Mouse (Mus musculus): Measurements from ENCODE around the gene Slc39a10. TPM values are rescaled to one million over a fixed set of nuclear protein-coding genes. Genes with fewer than 3 reads are reported as not detected.

Gene Slc39a10
- total and polyA plus RNA-seq, 2 experiments = 0.72 to 2.5 TPM

DNA sequence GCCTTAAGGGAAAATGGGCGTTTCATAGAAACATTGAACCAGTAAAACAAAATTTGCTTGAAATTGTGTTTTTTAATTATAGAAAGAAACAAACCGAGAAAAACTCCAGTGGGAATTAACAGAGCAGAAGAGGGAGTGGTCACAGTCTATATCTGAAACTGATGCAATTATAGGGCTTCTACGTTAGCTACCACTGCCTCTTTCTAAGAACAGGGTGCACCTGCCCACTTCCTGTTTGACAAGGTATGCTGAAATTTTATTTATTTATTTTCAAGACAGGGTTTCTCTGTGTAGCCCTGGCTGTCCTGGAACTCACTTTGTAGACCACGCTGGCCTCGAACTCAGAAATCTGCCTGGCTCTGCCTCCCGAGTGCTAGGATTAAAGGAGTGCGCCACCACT lies 30.3 kb upstream of the Slc39a10 start:
- H3K27me3 ChIP-seq (ENCODE audit: control insufficient read depth, insufficient read depth, low read length) = no peaks in the 10 kb centered on the region
- TF ChIP-seq CTCF (IDR thresholded peaks at IDR 0.05; ENCODE audit: low read depth, low read length) = no peak
- no peak for TF ChIP-seq POLR2A (IDR thresholded peaks at IDR 0.05; ENCODE audit: extremely low read depth, insufficient read depth, low read length)
- H3K4me1 ChIP-seq (ENCODE audit: control insufficient read depth, insufficient read depth, low read length) = no peaks in the 10 kb centered on the region
- no peaks in the 10 kb centered on the region for H3K79me2 ChIP-seq (ENCODE audit: control insufficient read depth, insufficient read depth, low read length)
- WGBS = 89% methylated on average over 7 of the region's 7 CpGs
- no peaks in the 10 kb centered on the region for H3K36me3 ChIP-seq (ENCODE audit: control insufficient read depth, insufficient read depth, low read length)
- H3K4me3 ChIP-seq (ENCODE audit: insufficient read depth, low read depth, low read length) = no peak overlapping the region
- no peak overlapping the region for H3K9ac ChIP-seq (ENCODE audit: low read depth, low read length)
- H3K27ac ChIP-seq (replicated peaks; ENCODE audit: insufficient read depth, low read depth, low read length) = no peak overlapping the region
- no peak for DNase-seq (ENCODE audit: extremely low read depth, low read depth, low spot score)

DNA sequence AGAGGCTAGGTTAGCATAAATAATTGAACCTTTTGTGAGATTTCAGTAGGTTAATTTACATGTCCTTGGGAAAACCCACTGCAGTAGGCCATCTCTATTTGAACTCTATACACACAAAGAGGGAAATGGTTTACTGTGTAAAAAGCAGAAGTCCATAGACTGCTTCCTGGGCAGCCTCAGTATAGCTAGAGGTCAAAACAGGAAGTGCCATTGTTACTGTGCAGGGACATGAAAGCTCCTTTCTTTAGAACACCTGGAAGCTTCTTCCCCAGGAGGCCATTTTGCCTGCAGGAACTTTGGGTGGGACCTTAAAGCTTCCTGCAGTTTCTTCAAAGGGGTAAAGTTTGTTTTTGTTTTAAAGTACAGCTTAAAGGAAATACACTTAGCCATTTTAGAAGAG lies 29.0 kb upstream of the Slc39a10 start:
- peak; percentile 20 for DNase-seq (ENCODE audit: extremely low read depth, low read depth, low spot score)
- Histone ChIP-seq H3K27ac (replicated peaks; ENCODE audit: insufficient read depth, low read depth, low read length) (no peak overlapping the region), H3K79me2 (ENCODE audit: control insufficient read depth, insufficient read depth, low read length) (no peaks in the 10 kb centered on the region), H3K4me3 (ENCODE audit: insufficient read depth, low read depth, low read length) (no peak overlapping the region), H3K9ac (ENCODE audit: low read depth, low read length) (no peak overlapping the region), H3K36me3 (ENCODE audit: control insufficient read depth, insufficient read depth, low read length) (no peaks in the 10 kb centered on the region), H3K4me1 (ENCODE audit: control insufficient read depth, insufficient read depth, low read length) (no peaks in the 10 kb centered on the region), H3K27me3 (ENCODE audit: control insufficient read depth, insufficient read depth, low read length) (no peaks in the 10 kb centered on the region)
- TF ChIP-seq POLR2A (IDR thresholded peaks at IDR 0.05; ENCODE audit: extremely low read depth, insufficient read depth, low read length) (no peak), CTCF (IDR thresholded peaks at IDR 0.05; ENCODE audit: low read depth, low read length) (no peak)

DNA sequence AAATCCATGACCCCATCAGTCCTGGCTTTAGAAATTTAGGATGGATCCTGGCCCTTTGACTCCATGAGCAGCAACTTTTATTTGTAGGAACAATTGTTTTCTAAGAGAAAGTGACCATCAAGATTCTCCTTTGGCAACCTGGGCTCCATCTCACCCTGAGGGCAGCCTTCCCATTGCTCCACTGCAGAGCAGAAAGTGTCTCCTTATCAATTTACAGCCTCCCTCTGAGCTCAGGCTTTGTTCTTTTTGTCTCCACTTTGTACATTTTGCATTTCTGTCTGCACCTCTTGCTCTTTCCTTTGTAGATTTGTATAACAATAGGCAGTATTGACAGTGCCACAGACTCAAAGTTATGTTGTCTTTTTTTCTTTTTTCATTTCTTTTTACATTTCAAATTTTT lies 23.6 kb upstream of the Slc39a10 start:
- TF ChIP-seq POLR2A (IDR thresholded peaks at IDR 0.05; ENCODE audit: extremely low read depth, insufficient read depth, low read length) = no peak
- no peak for TF ChIP-seq CTCF (IDR thresholded peaks at IDR 0.05; ENCODE audit: low read depth, low read length)
- no peak for DNase-seq (ENCODE audit: extremely low read depth, low read depth, low spot score)
- Histone ChIP-seq H3K9ac (ENCODE audit: low read depth, low read length) (no peak overlapping the region), H3K79me2 (ENCODE audit: control insufficient read depth, insufficient read depth, low read length) (no peaks in the 10 kb centered on the region), H3K27me3 (ENCODE audit: control insufficient read depth, insufficient read depth, low read length) (no peaks in the 10 kb centered on the region), H3K27ac (replicated peaks; ENCODE audit: insufficient read depth, low read depth, low read length) (no peak overlapping the region), H3K4me3 (ENCODE audit: insufficient read depth, low read depth, low read length) (no peak overlapping the region), H3K4me1 (ENCODE audit: control insufficient read depth, insufficient read depth, low read length) (no peaks in the 10 kb centered on the region), H3K36me3 (ENCODE audit: control insufficient read depth, insufficient read depth, low read length) (no peaks in the 10 kb centered on the region)

DNA sequence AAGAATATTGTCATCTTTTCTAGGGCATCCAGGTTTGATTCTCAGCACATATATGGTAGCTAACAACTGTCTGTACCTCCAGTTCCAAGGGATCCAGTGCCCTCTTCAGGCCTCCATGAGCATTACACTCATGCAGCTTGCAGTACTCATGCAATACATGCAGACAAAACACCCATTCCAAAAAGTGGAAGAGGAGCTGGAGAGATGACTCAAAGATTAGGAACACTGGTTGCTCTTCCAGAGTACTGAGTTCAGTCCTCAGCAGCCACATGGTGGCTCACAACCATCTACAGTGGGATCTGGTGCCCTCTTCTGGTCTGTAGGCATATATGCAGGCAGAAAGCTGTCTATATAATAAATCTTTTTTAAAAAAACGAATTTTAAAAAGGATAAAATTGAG lies 21.7 kb upstream of the Slc39a10 start:
- DNase-seq (ENCODE audit: extremely low read depth, low read depth, low spot score) = no peak
- no peak overlapping the region for H3K27ac ChIP-seq (replicated peaks; ENCODE audit: insufficient read depth, low read depth, low read length)
- TF ChIP-seq POLR2A (IDR thresholded peaks at IDR 0.05; ENCODE audit: extremely low read depth, insufficient read depth, low read length) = no peak
- no peak for TF ChIP-seq CTCF (IDR thresholded peaks at IDR 0.05; ENCODE audit: low read depth, low read length)
- no peaks in the 10 kb centered on the region for H3K27me3 ChIP-seq (ENCODE audit: control insufficient read depth, insufficient read depth, low read length)
- no peak overlapping the region for H3K9ac ChIP-seq (ENCODE audit: low read depth, low read length)
- no peaks in the 10 kb centered on the region for H3K79me2 ChIP-seq (ENCODE audit: control insufficient read depth, insufficient read depth, low read length)
- no peaks in the 10 kb centered on the region for H3K36me3 ChIP-seq (ENCODE audit: control insufficient read depth, insufficient read depth, low read length)
- 56% methylated on average over 1 of the region's 1 CpGs for WGBS
- H3K4me3 ChIP-seq (ENCODE audit: insufficient read depth, low read depth, low read length) = no peak overlapping the region
- no peaks in the 10 kb centered on the region for H3K4me1 ChIP-seq (ENCODE audit: control insufficient read depth, insufficient read depth, low read length)

DNA sequence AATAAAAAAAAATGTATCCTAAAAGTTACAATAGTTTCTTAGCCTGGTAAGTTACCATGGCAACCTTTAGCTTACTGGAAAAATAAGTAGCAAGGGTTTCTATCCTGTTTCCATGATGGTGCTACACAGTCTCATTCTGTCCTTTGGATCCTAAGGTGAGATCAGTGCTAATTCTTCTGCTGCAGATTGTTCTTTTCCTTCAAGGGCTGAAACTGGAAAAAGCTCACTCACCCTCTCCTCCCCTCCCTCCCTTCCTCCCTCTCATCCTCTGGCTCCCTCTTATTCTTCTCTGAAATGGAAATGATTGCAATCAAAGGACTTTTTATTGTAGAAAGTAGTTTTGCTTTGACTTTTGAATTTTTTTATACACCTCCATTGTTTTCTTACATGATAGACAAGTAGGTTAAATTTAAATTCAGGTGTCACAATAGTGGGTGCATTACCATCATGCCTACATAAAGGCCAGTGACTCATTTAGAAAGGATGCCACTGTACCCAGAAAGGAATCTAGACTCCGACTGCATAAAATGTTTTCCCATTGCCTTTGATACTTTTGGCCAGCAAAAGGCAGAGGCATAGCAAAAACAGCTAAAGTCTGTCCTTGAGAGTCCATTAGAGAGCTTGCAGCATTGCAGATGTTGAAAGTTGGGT lies 20.0 kb upstream of the Slc39a10 start:
- no peak overlapping the region for H3K27ac ChIP-seq (replicated peaks; ENCODE audit: insufficient read depth, low read depth, low read length)
- no peak overlapping the region for H3K4me3 ChIP-seq (ENCODE audit: insufficient read depth, low read depth, low read length)
- H3K27me3 ChIP-seq (ENCODE audit: control insufficient read depth, insufficient read depth, low read length) = no peaks in the 10 kb centered on the region
- no peaks in the 10 kb centered on the region for H3K36me3 ChIP-seq (ENCODE audit: control insufficient read depth, insufficient read depth, low read length)
- WGBS = 86% methylated on average over 1 of the region's 1 CpGs
- no peak for DNase-seq (ENCODE audit: extremely low read depth, low read depth, low spot score)
- H3K79me2 ChIP-seq (ENCODE audit: control insufficient read depth, insufficient read depth, low read length) = no peaks in the 10 kb centered on the region
- H3K4me1 ChIP-seq (ENCODE audit: control insufficient read depth, insufficient read depth, low read length) = peaks cover 3% of the 10 kb centered on the region; the same call in 1 of the 2 replicates
- TF ChIP-seq CTCF (IDR thresholded peaks at IDR 0.05; ENCODE audit: low read depth, low read length) = no peak
- no peak overlapping the region for H3K9ac ChIP-seq (ENCODE audit: low read depth, low read length)

DNA sequence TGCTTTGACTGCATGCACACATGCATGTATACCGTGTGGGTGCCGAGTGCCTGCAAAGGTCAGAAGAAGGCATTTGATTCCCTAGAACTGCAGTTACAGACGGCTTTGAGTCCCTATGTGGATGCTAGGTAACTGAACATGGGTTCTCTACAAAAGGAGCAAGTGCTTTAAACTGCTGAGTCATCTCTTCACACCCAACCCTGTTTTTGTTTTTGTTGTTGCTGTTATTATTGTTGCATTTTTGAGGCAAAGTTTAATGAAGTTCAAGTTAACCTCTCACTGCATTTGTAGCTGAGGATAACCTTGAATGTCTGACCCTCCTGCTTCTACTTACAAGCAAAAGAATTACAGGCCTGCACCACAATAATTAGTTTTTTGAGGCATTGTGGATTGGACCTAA lies 17.5 kb upstream of the Slc39a10 start:
- no peak overlapping the region for H3K4me3 ChIP-seq (ENCODE audit: insufficient read depth, low read depth, low read length)
- no peaks in the 10 kb centered on the region for H3K36me3 ChIP-seq (ENCODE audit: control insufficient read depth, insufficient read depth, low read length)
- no peaks in the 10 kb centered on the region for H3K27me3 ChIP-seq (ENCODE audit: control insufficient read depth, insufficient read depth, low read length)
- WGBS = 91% methylated on average over 3 of the region's 3 CpGs
- no peak for DNase-seq (ENCODE audit: extremely low read depth, low read depth, low spot score)
- no peak for TF ChIP-seq POLR2A (IDR thresholded peaks at IDR 0.05; ENCODE audit: extremely low read depth, insufficient read depth, low read length)
- TF ChIP-seq CTCF (IDR thresholded peaks at IDR 0.05; ENCODE audit: low read depth, low read length) = no peak
- peaks cover 5% of the 10 kb centered on the region; the same call in 1 of the 2 replicates for H3K4me1 ChIP-seq (ENCODE audit: control insufficient read depth, insufficient read depth, low read length)
- H3K79me2 ChIP-seq (ENCODE audit: control insufficient read depth, insufficient read depth, low read length) = no peaks in the 10 kb centered on the region
- H3K27ac ChIP-seq (replicated peaks; ENCODE audit: insufficient read depth, low read depth, low read length) = no peak overlapping the region
- H3K9ac ChIP-seq (ENCODE audit: low read depth, low read length) = no peak overlapping the region

Data from liver, adult 2 months (tissue).